In the genomic region with DNA sequence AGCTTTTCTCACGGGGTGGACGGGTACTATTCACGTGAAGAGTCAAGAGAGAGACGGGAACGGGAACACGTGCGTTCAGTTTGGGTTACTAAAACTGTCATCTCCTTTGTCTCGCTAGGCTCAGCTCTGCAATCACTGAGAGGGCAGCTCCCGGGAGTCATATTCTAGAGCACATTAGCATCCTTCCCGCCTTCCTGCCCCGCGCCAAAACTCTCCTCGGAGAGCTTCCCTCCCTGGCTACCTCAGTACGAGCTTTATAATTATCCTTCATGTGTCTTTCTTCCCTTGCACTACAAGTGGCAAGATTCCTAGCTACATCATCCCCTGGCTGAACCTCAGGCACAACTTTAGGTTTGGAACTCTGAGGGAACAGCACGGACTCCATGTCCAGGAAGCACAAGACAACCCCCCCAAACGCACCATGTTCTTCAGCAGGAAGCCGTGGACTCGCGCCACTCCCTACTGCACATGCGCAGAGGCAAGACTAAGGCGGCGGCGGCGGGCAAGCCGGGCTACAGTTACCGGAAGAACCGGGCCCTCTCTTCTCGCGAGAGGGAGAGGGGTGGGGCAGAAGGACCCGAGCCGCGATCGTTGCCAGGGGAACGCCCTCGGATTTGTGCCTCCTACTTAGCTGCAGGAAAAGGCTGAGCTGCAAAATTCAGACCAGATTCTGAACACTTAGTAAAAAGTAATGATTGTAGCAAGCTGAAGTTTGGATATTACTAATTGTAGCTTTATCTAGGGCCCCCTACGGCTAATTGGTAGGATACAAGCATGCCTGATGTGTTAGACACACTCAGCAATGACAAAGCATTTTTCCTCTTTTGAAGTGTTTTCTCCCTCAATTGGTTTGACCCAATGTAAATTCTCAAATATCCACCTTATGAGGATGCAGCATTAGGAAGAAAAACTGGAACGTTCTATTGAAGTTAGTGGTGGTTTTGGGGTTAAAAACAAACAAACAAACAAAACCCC, we compare ENCODE assay signal across 8 mouse cellular contexts. TPM values are rescaled to one million over a fixed set of nuclear protein-coding genes. Genes with fewer than 3 reads are reported as not detected.
DNase-seq lines count a peak whose midpoint lies in the region; ATAC-seq and TF ChIP-seq lines count a peak whose summit lies in the region.

A gene (minus strand): TSS at position 519 of the 975 bp plus-strand sequence.
A gene (plus strand): TSS at position 585 of the 975 bp plus-strand sequence.

- H3K4me2 ChIP-seq in forebrain, postnatal 0 days (ENCODE audit: low read depth) = peak within 1 kb of the TSS; percentile 81
- peak within 1 kb of the TSS; percentile 59 for H3K4me2 ChIP-seq in lung, embryonic 15.5 days

- TF ChIP-seq EP300 in MEL (IDR thresholded peaks at IDR 0.05; ENCODE audit: low read depth in 1 of 2, low read length in 2 of 2) = no peak

- H3K9ac ChIP-seq in MEL (ENCODE audit: control insufficient read depth, low read depth, low read length, poor library complexity, severe bottlenecking) = peak within 1 kb of the TSS; percentile 89
- H3K9ac ChIP-seq in forebrain, postnatal 0 days = peak within 1 kb of the TSS; percentile 77
- H3K9ac ChIP-seq in lung, embryonic 15.5 days = peak within 1 kb of the TSS; percentile 79

- H3K79me2 ChIP-seq in MEL (ENCODE audit: control insufficient read depth, insufficient read depth, low read length, poor library complexity) = peaks cover 9% of the 10 kb centered on the region

- H3K9me3 ChIP-seq in MEL (replicated peaks; ENCODE audit: insufficient read depth, low read length) = no peaks in the 10 kb centered on the region
- H3K9me3 ChIP-seq in forebrain, postnatal 0 days (ENCODE audit: low read length) = no peaks in the 10 kb centered on the region
- no peaks in the 10 kb centered on the region for H3K9me3 ChIP-seq in lung, embryonic 15.5 days

- WGBS in cerebellum, adult 2 months = under 1% methylated on average over 37 of the region's 37 CpGs
- whole genome bisulfite sequencing in forebrain, postnatal 0 days = 1% methylated on average over 37 of the region's 37 CpGs
- WGBS in lung, embryonic 15.5 days = under 1% methylated on average over 37 of the region's 37 CpGs

- peak; percentile 97 to 99 for TF ChIP-seq POLR2A in MEL (IDR thresholded peaks at IDR 0.05; ENCODE audit: control insufficient read depth in 1 of 2, insufficient read depth in 1 of 2, low read depth in 1 of 2, low read length in 2 of 2, poor library complexity in 1 of 2)
- peak; percentile 99 for TF ChIP-seq POLR2A in cerebellum, adult 2 months (IDR thresholded peaks at IDR 0.05; ENCODE audit: borderline replicate concordance, insufficient read depth, low read length)

- peaks cover 0 to 24% of the 10 kb centered on the region in 2 experiments; a peak in 3 of 4 replicates for H3K36me3 ChIP-seq in MEL (ENCODE audit: control insufficient read depth in 1 of 2, insufficient read depth in 2 of 2, low read length in 2 of 2)
- H3K36me3 ChIP-seq in forebrain, postnatal 0 days (ENCODE audit: insufficient read depth) = peaks cover 6% of the 10 kb centered on the region; the same call in 1 of the 2 replicates
- peaks cover 14% of the 10 kb centered on the region; the same call in 1 of the 2 replicates for H3K36me3 ChIP-seq in lung, embryonic 15.5 days

- TF ChIP-seq CTCF in MEL (IDR thresholded peaks at IDR 0.05 in 2 of 3, conservative IDR thresholded peaks at IDR 0.05 in 1 of 3; ENCODE audit: control insufficient read depth in 1 of 3, insufficient read depth in 1 of 3, low read depth in 2 of 3, low read length in 3 of 3, poor library complexity in 1 of 3, severe bottlenecking in 1 of 3) = no peak
- TF ChIP-seq CTCF in cerebellum, adult 2 months (IDR thresholded peaks at IDR 0.05; ENCODE audit: borderline replicate concordance, insufficient read depth, low read depth, low read length) = no peak
- TF ChIP-seq CTCF in forebrain, postnatal 0 days (IDR thresholded peaks at IDR 0.05; ENCODE audit: low read depth) = no peak; the same call in 1 of the 2 replicates

- peak; percentile 100 for ATAC-seq in forebrain, postnatal 0 days
- peak; percentile 98 for ATAC-seq in lung, embryonic 15.5 days (ENCODE audit: borderline replicate concordance, extremely low read depth, low FRiP score, low TSS enrichment)

- no peak for TF ChIP-seq RAD21 in MEL (IDR thresholded peaks at IDR 0.05; ENCODE audit: low read depth, low read length)

- H3K4me1 ChIP-seq in MEL (ENCODE audit: control insufficient read depth in 1 of 2, insufficient read depth in 2 of 2, low read length in 2 of 2) = peaks cover 5 to 11% of the 10 kb centered on the region in 2 experiments; a peak in 3 of 4 replicates
- H3K4me1 ChIP-seq in cerebellum, adult 2 months (ENCODE audit: control insufficient read depth, insufficient read depth, low read length) = no peaks in the 10 kb centered on the region
- peaks cover 12% of the 10 kb centered on the region; the same call in 1 of the 2 replicates for H3K4me1 ChIP-seq in forebrain, postnatal 0 days (ENCODE audit: insufficient read depth)
- H3K4me1 ChIP-seq in lung, embryonic 15.5 days = peaks cover 17% of the 10 kb centered on the region

- DNase-seq in MEL (ENCODE audit: low read depth, low spot score) = peak; percentile 99
- peak; percentile 98 for DNase-seq in cerebellum, adult 2 months
- DNase-seq in forebrain, postnatal 0 days = peak; percentile 99
- DNase-seq in heart, postnatal 4 days = peak; percentile 100
- peak; percentile 98 to 99 for DNase-seq in layer of hippocampus, adult 8-10 months (ENCODE audit: low spot score in 2 of 2)
- DNase-seq in ovary, adult 18-20 months (ENCODE audit: low spot score) = peak; percentile 99
- DNase-seq in thymus, postnatal 0 days (ENCODE audit: low spot score) = peak; percentile 98

- peaks cover 0 to 1% of the 10 kb centered on the region in 2 experiments; a peak in 1 of 4 replicates for H3K27me3 ChIP-seq in MEL (ENCODE audit: control insufficient read depth in 1 of 2, insufficient read depth in 2 of 2, low read length in 2 of 2)
- no peaks in the 10 kb centered on the region for H3K27me3 ChIP-seq in cerebellum, adult 2 months (ENCODE audit: control insufficient read depth, insufficient read depth, low read length)
- H3K27me3 ChIP-seq in forebrain, postnatal 0 days (ENCODE audit: insufficient read depth, low read length) = no peaks in the 10 kb centered on the region
- H3K27me3 ChIP-seq in lung, embryonic 15.5 days = no peaks in the 10 kb centered on the region

- H3K27ac ChIP-seq in MEL (ENCODE audit: control insufficient read depth, low read depth, low read length) = peak within 1 kb of the TSS; percentile 92
- peak within 1 kb of the TSS; percentile 79 for H3K27ac ChIP-seq in cerebellum, adult 2 months (ENCODE audit: insufficient read depth, low read length)
- H3K27ac ChIP-seq in forebrain, postnatal 0 days (ENCODE audit: low read depth, low read length) = peak within 1 kb of the TSS; percentile 95
- peak within 1 kb of the TSS; percentile 97 for H3K27ac ChIP-seq in lung, embryonic 15.5 days

- H3K4me3 ChIP-seq in MEL (ENCODE audit: control insufficient read depth in 1 of 2, insufficient read depth in 1 of 2, low read depth in 2 of 2, low read length in 2 of 2) = peak within 1 kb of the TSS; percentile 56 to 80
- peak within 1 kb of the TSS; percentile 90 for H3K4me3 ChIP-seq in cerebellum, adult 2 months (replicated peaks; ENCODE audit: insufficient read depth, low read depth, low read length)
- peak within 1 kb of the TSS; percentile 49 for H3K4me3 ChIP-seq in forebrain, postnatal 0 days (ENCODE audit: low read depth, low read length)
- H3K4me3 ChIP-seq in lung, embryonic 15.5 days = peak within 1 kb of the TSS; percentile 54

TF ChIP-seq in MEL, 35 proteins besides CTCF, POLR2A, EP300 and RAD21 (continues in another document):
- TF ChIP-seq CHD2 (IDR thresholded peaks at IDR 0.05; ENCODE audit: low read length) (peak; percentile 100), UBTF (IDR thresholded peaks at IDR 0.05; ENCODE audit: borderline replicate concordance, insufficient read depth, low read depth, low read length) (no peak), GATA1 (IDR thresholded peaks at IDR 0.05; ENCODE audit: low read depth, low read length) (0 out of 2 replicates have a peak, but pooled peaks have one; percentile 5), ZMIZ1 (IDR thresholded peaks at IDR 0.05; ENCODE audit: low read depth, low read length) (no peak; the same call in 1 of the 2 replicates), NELFE (IDR thresholded peaks at IDR 0.05; ENCODE audit: low read depth, low read length) (peak; percentile 97), POLR2AphosphoS2 (IDR thresholded peaks at IDR 0.05; ENCODE audit: low read length) (peak; percentile 97), KAT2A (conservative IDR thresholded peaks at IDR 0.05; ENCODE audit: low read depth, low read length) (no peak; the same call in 1 of the 2 replicates), MXI1 (IDR thresholded peaks at IDR 0.05; ENCODE audit: low read depth, low read length) (peak; percentile 96), TCF12 (IDR thresholded peaks at IDR 0.05; ENCODE audit: low read depth, low read length) (peak; percentile 49; the same call in 1 of the 2 replicates), HCFC1 (IDR thresholded peaks at IDR 0.05; ENCODE audit: low read depth, low read length) (peak; percentile 89)

RNA-seq across cellular contexts. Expression of the first gene that starts in this region (rescaled TPM):
- 25.4 and 26.1 TPM in 2 replicates for total RNA-seq in MEL (2012; rRNA removed)
- polyA plus RNA-seq in MEL (2012; ENCODE audit: insufficient read depth in 1 of 2, insufficient read length in 2 of 2, low read depth in 1 of 2, low replicate concordance in 2 of 2, missing spikeins in 1 of 2) = 10 to 100 TPM; 35.9 to 93.4 TPM
- polyA plus RNA-seq in cerebellum, adult 2 months (2012; rRNA removed) = 33.9 and 36.7 TPM in 2 replicates
- 44.4 and 49.8 TPM in 2 replicates for total RNA-seq in forebrain, postnatal 0 days (2014; rRNA removed)
- polyA plus RNA-seq in forebrain, postnatal 0 days (2015; fragmentation: Nextera tagmentation; extraction: Ambion mirVana) = 19.7 and 24.2 TPM in 2 replicates
- 10 to 100 TPM; 18.0 to 20.2 TPM for total RNA-seq in heart, postnatal 4 days (2021)
- total RNA-seq in layer of hippocampus, adult 8-10 months (2022) = 10 to 100 TPM; 21.4 to 25.7 (median 24.1) TPM
- polyA plus RNA-seq in lung, embryonic 15.5 days (2015; fragmentation: Nextera tagmentation; extraction: Ambion mirVana) = 35.3 and 39.6 TPM in 2 replicates
- 34.4 and 38.4 TPM in 2 replicates for polyA plus RNA-seq in thymus, postnatal 0 days (2015; fragmentation: Nextera tagmentation; extraction: Ambion mirVana)

RNA-seq across cellular contexts. Expression of the second gene that starts in this region (rescaled TPM):
- 0.08 TPM in 1 of 2 replicates, not detected in the other for total RNA-seq in MEL (2012; rRNA removed)
- polyA plus RNA-seq in MEL (2012; ENCODE audit: insufficient read depth in 1 of 2, insufficient read length in 2 of 2, low read depth in 1 of 2, low replicate concordance in 2 of 2, missing spikeins in 1 of 2) = under 1 TPM in 1 of 2 experiments, not detected in 1; 0.13 TPM
- polyA plus RNA-seq in cerebellum, adult 2 months (2012; rRNA removed) = 0.08 and 0.17 TPM in 2 replicates
- total RNA-seq in forebrain, postnatal 0 days (2014; rRNA removed) = 0.95 and 1.4 TPM in 2 replicates
- polyA plus RNA-seq in forebrain, postnatal 0 days (2015; fragmentation: Nextera tagmentation; extraction: Ambion mirVana) = 0.29 TPM in 1 of 2 replicates, not detected in the other
- under 1 TPM in 1 of 2 experiments, not detected in 1; 0.52 TPM for total RNA-seq in heart, postnatal 4 days (2021)
- 1 to 10 TPM in 3 of 4 experiments, under 1 TPM in 1; 0.39 to 1.5 (median 1.1) TPM for total RNA-seq in layer of hippocampus, adult 8-10 months (2022)
- 0.12 TPM in 1 of 2 replicates, not detected in the other for polyA plus RNA-seq in lung, embryonic 15.5 days (2015; fragmentation: Nextera tagmentation; extraction: Ambion mirVana)
- polyA plus RNA-seq in thymus, postnatal 0 days (2015; fragmentation: Nextera tagmentation; extraction: Ambion mirVana) = 0.12 and 0.13 TPM in 2 replicates

Comparison
In these comparisons a context has a peak if more than half of its experiments do, and no peak if none do; other contexts are left out.
1. Peak in every context shown above with its lines: DNase-seq, ATAC-seq, H3K4me3 ChIP-seq and H3K27ac ChIP-seq.